Mouse (Mus musculus) liver, embryonic 15.5 days (tissue): ENCODE measurements around the gene Chrnd. TPM values are rescaled to one million over a fixed set of nuclear protein-coding genes. Genes with fewer than 3 reads are reported as not detected.

Experiments used
- ATAC-seq: fragments of 200-750 bp; cut with Nextera tagmentation; 2 replicates; pipeline ENCODE4 v1.8.0; 2017; ENCODE audit warnings: moderate number of reproducible peaks, mild to moderate bottlenecking, moderate library complexity; ENCODE audit not compliant: insufficient read depth
- H3K27ac ChIP-seq: fragments of 300-500 bp; sonication (generic); replicated peaks from 2 replicates; pipeline ENCODE4 v1.5.1; 2015; ENCODE audit warnings: mild to moderate bottlenecking, inconsistent platforms
- H3K27me3 ChIP-seq: fragments of 300-500 bp; sonication (generic); 2 replicates; pipeline ENCODE4 v1.6.1; 2015; ENCODE audit warnings: mild to moderate bottlenecking, inconsistent platforms
- H3K36me3 ChIP-seq: fragments of 300-500 bp; sonication (generic); replicated peaks from 2 replicates; pipeline ENCODE4 v1.6.1; 2015; ENCODE audit warnings: moderate library complexity, mild to moderate bottlenecking, inconsistent platforms
- H3K4me1 ChIP-seq: fragments of 300-500 bp; sonication (generic); replicated peaks from 2 replicates; pipeline ENCODE4 v1.6.1; 2015; ENCODE audit warnings: inconsistent platforms
- H3K4me2 ChIP-seq: fragments of 300-500 bp; sonication (generic); 2 replicates; pipeline ENCODE4 v1.6.1; 2015; ENCODE audit warnings: moderate library complexity, mild to moderate bottlenecking, inconsistent platforms
- H3K4me3 ChIP-seq: fragments of 300-500 bp; sonication (generic); replicated peaks from 2 replicates; pipeline ENCODE4 v1.5.1; 2015; ENCODE audit warnings: mild to moderate bottlenecking, inconsistent platforms
- H3K9ac ChIP-seq: fragments of 300-500 bp; sonication (generic); 2 replicates; pipeline ENCODE4 v1.6.1; 2015; ENCODE audit warnings: moderate library complexity, mild to moderate bottlenecking, inconsistent platforms
- H3K9me3 ChIP-seq: fragments of 300-500 bp; sonication (generic); replicated peaks from 2 replicates; pipeline ENCODE4 v1.6.1; 2016; ENCODE audit warnings: inconsistent platforms
- WGBS: fragments of 180-500 bp; shearing (Covaris S2); methylation state at CpG from one replicate; pipeline ENCODE4 v1.1.7; 2015; ENCODE audit warnings: mixed read lengths; ENCODE audit not compliant: insufficient replicate concordance; 5-methylcytosine and 5-hydroxymethylcytosine counted together
- polyA plus RNA-seq: library from polyadenylated mRNA; unstranded; fragments of >200 nt; fragmentation: Nextera tagmentation; extraction: Ambion mirVana; gene quantifications from 2 replicates; pipeline ENCODE4 v1.2.1, GENCODE M21; 2015

Gene Chrnd
- polyA plus RNA-seq, 1 experiment from 2014 or later, result 0.45 TPM

- Histone ChIP-seq H3K9me3 (no peaks in the 10 kb centered on the region), H3K4me3 (no peak overlapping the region), H3K9ac (no peak overlapping the region), H3K27me3 (peaks cover 44% of the 10 kb centered on the region), H3K4me1 (no peaks in the 10 kb centered on the region; the same call in 1 of the 2 replicates), H3K36me3 (no peaks in the 10 kb centered on the region), H3K4me2 (no peak overlapping the region), H3K27ac (no peak overlapping the region)
- WGBS, result 36% methylated on average over 3 of the region's 3 CpGs
- no peak for ATAC-seq
Measured at GRCm38 (mm10) chr1:87205502-87205901, 15.1 kb downstream of the Chrnd start.

GRCm38 (mm10) chr1:87206339-87206738, 15.9 kb downstream of the Chrnd start:
- Histone ChIP-seq H3K9me3 (no peaks in the 10 kb centered on the region), H3K9ac (no peak overlapping the region), H3K4me2 (no peak overlapping the region), H3K27ac (no peak overlapping the region), H3K4me1 (no peaks in the 10 kb centered on the region; the same call in 1 of the 2 replicates), H3K27me3 (peaks cover 44% of the 10 kb centered on the region), H3K4me3 (no peak overlapping the region), H3K36me3 (no peaks in the 10 kb centered on the region)
- 19% methylated on average over 17 of the region's 17 CpGs for WGBS
- no peak for ATAC-seq

- no peak overlapping the region for H3K4me2 ChIP-seq
- no peak for ATAC-seq
- H3K27ac ChIP-seq, result no peak overlapping the region
- H3K36me3 ChIP-seq, result no peaks in the 10 kb centered on the region
- H3K9ac ChIP-seq, result no peak overlapping the region
- no peaks in the 10 kb centered on the region for H3K9me3 ChIP-seq
- 64% methylated on average over 4 of the region's 4 CpGs for WGBS
- no peak overlapping the region for H3K4me3 ChIP-seq
- peaks cover 28% of the 10 kb centered on the region for H3K27me3 ChIP-seq
- peaks cover 28% of the 10 kb centered on the region for H3K4me1 ChIP-seq
Measured at GRCm38 (mm10) chr1:87211431-87211830, 21.0 kb downstream of the Chrnd start.

GRCm38 (mm10) chr1:87213735-87214704, 23.6 kb downstream of the Chrnd start, which contains the start of gene Eif4e2:
Eif4e2 (plus strand) TSS chr1:87213914.
- ATAC-seq, result peak; percentile 97
- Histone ChIP-seq H3K9me3 (no peaks in the 10 kb centered on the region), H3K4me3 (peak within 1 kb of the TSS; percentile 99), H3K4me1 (peaks cover 46% of the 10 kb centered on the region), H3K36me3 (peaks cover 9% of the 10 kb centered on the region), H3K9ac (peak within 1 kb of the TSS; percentile 100), H3K27ac (peak within 1 kb of the TSS; percentile 99), H3K4me2 (peak within 1 kb of the TSS; percentile 87), H3K27me3 (peaks cover 2% of the 10 kb centered on the region; the same call in 1 of the 2 replicates)
- WGBS, result under 1% methylated on average over 99 of the region's 99 CpGs

- Histone ChIP-seq H3K9me3 (no peaks in the 10 kb centered on the region), H3K36me3 (peaks cover 15% of the 10 kb centered on the region), H3K4me1 (peaks cover 46% of the 10 kb centered on the region), H3K27ac (peak overlapping the region; percentile 99), H3K4me2 (peak overlapping the region; percentile 87), H3K9ac (peak overlapping the region; percentile 100), H3K4me3 (peak overlapping the region; percentile 99), H3K27me3 (no peaks in the 10 kb centered on the region)
- ATAC-seq, result no peak
- WGBS, result 4% methylated on average over 4 of the region's 4 CpGs
Measured at GRCm38 (mm10) chr1:87214748-87215147, 24.3 kb downstream of the Chrnd start.

GRCm38 (mm10) chr1:87217938-87218337, 27.5 kb downstream of the Chrnd start:
- Histone ChIP-seq H3K4me1 (peaks cover 44% of the 10 kb centered on the region), H3K27me3 (no peaks in the 10 kb centered on the region), H3K9ac (no peak overlapping the region), H3K27ac (0 out of 2 replicates have a peak overlapping the region, but pooled peaks have one; percentile 7), H3K4me2 (no peak overlapping the region; the same call in 1 of the 2 replicates), H3K4me3 (no peak overlapping the region), H3K9me3 (no peaks in the 10 kb centered on the region), H3K36me3 (peaks cover 46% of the 10 kb centered on the region)
- no peak for ATAC-seq
- WGBS, result 49% methylated on average over 3 of the region's 3 CpGs

GRCm38 (mm10) chr1:87225739-87226138, 35.3 kb downstream of the Chrnd start:
- Histone ChIP-seq H3K27me3 (no peaks in the 10 kb centered on the region), H3K27ac (no peak overlapping the region), H3K9me3 (no peaks in the 10 kb centered on the region), H3K4me1 (0 out of 2 replicates have a peak, but pooled peaks cover 3% of the 10 kb centered on the region), H3K9ac (no peak overlapping the region), H3K4me2 (no peak overlapping the region), H3K36me3 (peaks cover 94% of the 10 kb centered on the region), H3K4me3 (no peak overlapping the region)
- WGBS, result 91% methylated on average over 8 of the region's 8 CpGs
- no peak for ATAC-seq

- WGBS, result 88% methylated on average over 1 of the region's 1 CpGs
- H3K36me3 ChIP-seq, result peaks cover 89% of the 10 kb centered on the region
- H3K4me3 ChIP-seq, result no peak overlapping the region
- H3K4me1 ChIP-seq, result 0 out of 2 replicates have a peak, but pooled peaks cover 3% of the 10 kb centered on the region
- H3K9ac ChIP-seq, result no peak overlapping the region
- H3K9me3 ChIP-seq, result no peaks in the 10 kb centered on the region
- H3K27me3 ChIP-seq, result no peaks in the 10 kb centered on the region
- no peak overlapping the region for H3K27ac ChIP-seq
- H3K4me2 ChIP-seq, result no peak overlapping the region
- no peak for ATAC-seq
Measured at GRCm38 (mm10) chr1:87226409-87227159, 36.2 kb downstream of the Chrnd start.

- Histone ChIP-seq H3K27ac (no peak overlapping the region), H3K27me3 (no peaks in the 10 kb centered on the region), H3K4me1 (0 out of 2 replicates have a peak, but pooled peaks cover 3% of the 10 kb centered on the region), H3K9me3 (no peaks in the 10 kb centered on the region), H3K4me3 (no peak overlapping the region), H3K36me3 (peaks cover 88% of the 10 kb centered on the region), H3K9ac (no peak overlapping the region), H3K4me2 (no peak overlapping the region)
- no peak for ATAC-seq
- 75% methylated on average over 3 of the region's 3 CpGs for WGBS
Measured at GRCm38 (mm10) chr1:87227160-87227550, 36.7 kb downstream of the Chrnd start.

- 81% methylated on average over 5 of the region's 5 CpGs for WGBS
- no peak for ATAC-seq
- Histone ChIP-seq H3K9me3 (no peaks in the 10 kb centered on the region), H3K36me3 (peaks cover 64% of the 10 kb centered on the region), H3K9ac (no peak overlapping the region), H3K4me1 (0 out of 2 replicates have a peak, but pooled peaks cover 3% of the 10 kb centered on the region), H3K27ac (no peak overlapping the region), H3K4me2 (no peak overlapping the region), H3K27me3 (no peaks in the 10 kb centered on the region), H3K4me3 (no peak overlapping the region)
Measured at GRCm38 (mm10) chr1:87230606-87231005, 40.2 kb downstream of the Chrnd start.

- no peak overlapping the region for H3K4me2 ChIP-seq
- no peak overlapping the region for H3K27ac ChIP-seq
- 0 out of 2 replicates have a peak, but pooled peaks cover 3% of the 10 kb centered on the region for H3K4me1 ChIP-seq
- no peak overlapping the region for H3K9ac ChIP-seq
- H3K4me3 ChIP-seq, result no peak overlapping the region
- H3K36me3 ChIP-seq, result peaks cover 48% of the 10 kb centered on the region
- 80% methylated on average over 7 of the region's 7 CpGs for WGBS
- ATAC-seq, result no peak
- no peaks in the 10 kb centered on the region for H3K27me3 ChIP-seq
- H3K9me3 ChIP-seq, result no peaks in the 10 kb centered on the region
Measured at GRCm38 (mm10) chr1:87232197-87232596, 41.8 kb downstream of the Chrnd start.
